Mouse (Mus musculus): Measurements from ENCODE around the gene Fgd3.

The Fgd3 gene

DNA sequence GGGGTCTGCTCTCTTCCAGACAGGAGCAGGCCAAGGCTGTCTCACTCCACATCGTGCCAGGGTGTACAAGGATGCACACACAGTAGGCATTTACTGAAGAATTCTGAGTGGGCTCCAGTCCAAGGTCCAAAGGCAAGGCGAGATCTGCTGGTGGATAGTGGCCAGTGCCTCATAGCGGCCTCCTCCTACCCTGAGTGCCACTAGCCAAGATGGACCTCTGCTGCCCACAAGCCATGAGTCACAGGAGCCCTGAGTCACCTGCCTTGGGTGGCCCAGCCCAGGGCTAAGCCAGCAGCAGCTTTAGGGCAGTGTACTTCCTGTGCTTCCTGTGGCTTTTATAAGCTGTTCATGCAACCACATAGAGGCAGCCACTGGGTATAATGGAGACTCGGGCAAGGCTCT, 106.6 kb downstream of the Fgd3 start:
- DNase-seq: peak; percentile 57

DNA sequence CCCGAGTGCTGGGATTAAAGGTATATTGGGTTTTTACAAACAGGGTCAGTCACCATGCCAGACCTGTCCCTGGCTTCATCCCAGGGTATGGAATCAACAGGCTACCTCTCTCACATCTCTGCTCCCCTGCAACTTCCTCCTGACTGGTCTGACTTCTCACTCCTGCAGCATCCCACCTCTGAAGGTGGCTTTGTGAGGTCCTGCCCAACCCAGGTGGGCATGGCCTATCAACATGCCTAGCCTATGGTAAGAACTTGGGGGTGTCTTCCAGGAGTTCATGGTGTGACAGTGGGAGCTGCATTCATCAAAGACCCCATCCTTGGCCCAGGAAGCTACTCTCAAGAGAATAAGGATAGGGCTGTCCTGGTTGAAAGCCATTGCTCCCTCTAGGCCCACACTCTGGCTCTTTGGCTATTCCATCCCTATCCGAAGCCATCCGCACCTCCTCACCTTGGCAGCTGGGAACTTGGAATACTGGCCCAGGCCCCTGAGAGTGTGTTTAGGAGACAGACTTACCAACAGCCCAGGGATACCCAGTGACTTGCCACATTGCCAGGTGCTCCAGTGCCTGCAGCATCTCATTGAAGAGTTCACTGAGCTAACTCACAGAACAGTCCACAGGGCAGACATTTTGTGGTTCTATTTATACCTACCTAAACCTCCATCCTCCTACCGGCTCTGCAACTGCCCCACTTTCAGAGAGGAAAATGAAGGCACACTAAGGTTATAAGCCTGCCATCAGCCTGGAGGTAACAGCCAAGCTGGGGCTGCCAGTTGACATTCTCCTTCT, 107.2 kb downstream of the Fgd3 start:
- no peak for DNase-seq

All from lung, postnatal 10 days (tissue).